ENCODE assay signal across 8 mouse cellular contexts in the genomic region with DNA sequence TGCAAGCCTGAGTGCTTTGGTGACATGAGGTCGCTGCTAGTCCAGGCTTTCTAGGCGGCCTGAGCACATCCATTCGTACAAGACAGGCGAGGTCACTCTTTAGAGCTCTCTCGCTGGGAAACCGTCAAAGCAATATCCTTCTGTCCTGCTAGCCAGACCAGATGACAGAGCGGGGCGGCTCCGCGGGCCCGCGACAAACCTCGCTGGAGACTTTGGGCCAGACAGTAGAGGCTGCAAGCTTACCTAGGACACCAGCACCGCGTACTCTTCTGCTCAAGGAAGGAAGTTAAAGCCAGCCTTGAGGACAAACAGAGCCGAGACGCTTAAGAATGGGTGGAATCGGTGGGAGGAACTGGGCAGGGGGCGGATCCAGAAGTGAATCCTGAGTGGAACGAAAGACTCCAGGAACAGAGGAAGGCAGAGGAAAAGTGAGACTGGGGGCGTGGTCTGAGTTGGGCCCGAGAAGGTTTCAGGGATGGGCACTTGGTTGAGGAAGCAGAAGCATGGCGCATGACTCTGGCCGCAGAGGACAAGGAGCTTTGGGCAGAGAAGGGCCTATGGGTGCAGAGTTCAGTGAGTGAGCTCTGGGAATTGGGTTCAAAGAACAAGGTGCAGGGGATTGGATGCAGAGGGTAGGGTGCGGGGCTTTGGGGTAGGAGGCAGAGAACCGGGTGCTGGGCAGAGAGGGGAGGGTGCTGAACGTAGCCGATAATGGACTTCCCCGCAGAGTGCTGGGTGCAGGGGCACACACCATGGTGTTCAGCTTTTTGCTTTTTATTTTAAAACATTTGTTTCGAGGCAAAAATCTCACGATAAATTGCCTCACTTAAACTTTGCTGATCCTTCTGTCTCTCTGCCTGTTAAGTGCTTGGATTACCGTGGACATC. TPM values are rescaled to one million over a fixed set of nuclear protein-coding genes. Genes with fewer than 3 reads are reported as not detected.
DNase-seq lines count a peak whose midpoint lies in the region; ATAC-seq lines count a peak whose summit lies in the region.

A gene (minus strand): TSS at position 300 of the 887 bp plus-strand sequence.

- H3K27me3 ChIP-seq in embryonic facial prominence, embryonic 13.5 days = peaks cover 32% of the 10 kb centered on the region
- peaks cover 28% of the 10 kb centered on the region for H3K27me3 ChIP-seq in heart, embryonic 13.5 days (replicated peaks)
- H3K27me3 ChIP-seq in kidney, embryonic 15.5 days = peaks cover 23% of the 10 kb centered on the region

- ATAC-seq in embryonic facial prominence, embryonic 13.5 days (ENCODE audit: insufficient number of reproducible peaks, insufficient read depth, low FRiP score, low TSS enrichment, low read depth) = peak; percentile 69; the same call in 1 of the 2 replicates
- ATAC-seq in heart, embryonic 13.5 days (ENCODE audit: extremely low read depth, insufficient number of reproducible peaks, low FRiP score, low TSS enrichment) = no peak
- peak; percentile 91 for ATAC-seq in kidney, embryonic 15.5 days (replicated peaks; ENCODE audit: low FRiP score)

- H3K9ac ChIP-seq in embryonic facial prominence, embryonic 13.5 days = peak within 1 kb of the TSS; percentile 67
- peak within 1 kb of the TSS; percentile 78 for H3K9ac ChIP-seq in heart, embryonic 13.5 days
- peak within 1 kb of the TSS; percentile 48 for H3K9ac ChIP-seq in kidney, embryonic 15.5 days

- 3% methylated on average over 32 of the region's 32 CpGs for WGBS in embryonic facial prominence, embryonic 13.5 days
- 2% methylated on average over 32 of the region's 32 CpGs for WGBS in heart, embryonic 13.5 days
- 2% methylated on average over 32 of the region's 32 CpGs for WGBS in kidney, embryonic 15.5 days

- DNase-seq in right cerebral cortex, postnatal 25 days = peak; percentile 6
- DNase-seq in right cerebral cortex, postnatal 14 days = no peak
- DNase-seq in lung, postnatal 10 days = peak; percentile 67
- DNase-seq in ovary, postnatal 14 days (ENCODE audit: low spot score) = peak; percentile 17
- no peak for DNase-seq in cerebellum, postnatal 4 days (ENCODE audit: low spot score in 2 of 2)

- H3K9me3 ChIP-seq in embryonic facial prominence, embryonic 13.5 days = no peaks in the 10 kb centered on the region
- no peaks in the 10 kb centered on the region for H3K9me3 ChIP-seq in heart, embryonic 13.5 days
- H3K9me3 ChIP-seq in kidney, embryonic 15.5 days (replicated peaks) = no peaks in the 10 kb centered on the region

- no peaks in the 10 kb centered on the region for H3K36me3 ChIP-seq in embryonic facial prominence, embryonic 13.5 days
- H3K36me3 ChIP-seq in heart, embryonic 13.5 days = no peaks in the 10 kb centered on the region
- H3K36me3 ChIP-seq in kidney, embryonic 15.5 days = no peaks in the 10 kb centered on the region

- peak within 1 kb of the TSS; percentile 76 for H3K4me2 ChIP-seq in embryonic facial prominence, embryonic 13.5 days
- peak within 1 kb of the TSS; percentile 93 for H3K4me2 ChIP-seq in heart, embryonic 13.5 days
- H3K4me2 ChIP-seq in kidney, embryonic 15.5 days = peak within 1 kb of the TSS; percentile 85

- H3K4me1 ChIP-seq in embryonic facial prominence, embryonic 13.5 days = peaks cover 11% of the 10 kb centered on the region
- peaks cover 8% of the 10 kb centered on the region for H3K4me1 ChIP-seq in heart, embryonic 13.5 days
- peaks cover 13% of the 10 kb centered on the region for H3K4me1 ChIP-seq in kidney, embryonic 15.5 days

- no peak within 1 kb of the TSS for H3K27ac ChIP-seq in embryonic facial prominence, embryonic 13.5 days
- H3K27ac ChIP-seq in heart, embryonic 13.5 days (replicated peaks) = no peak within 1 kb of the TSS
- no peak within 1 kb of the TSS for H3K27ac ChIP-seq in kidney, embryonic 15.5 days

- H3K4me3 ChIP-seq in embryonic facial prominence, embryonic 13.5 days = peak within 1 kb of the TSS; percentile 51
- peak within 1 kb of the TSS; percentile 61 for H3K4me3 ChIP-seq in heart, embryonic 13.5 days
- H3K4me3 ChIP-seq in kidney, embryonic 15.5 days (replicated peaks) = peak within 1 kb of the TSS; percentile 51

RNA-seq across cellular contexts. Expression of the gene that starts here (rescaled TPM):
- polyA plus RNA-seq in embryonic facial prominence, embryonic 13.5 days (2015; fragmentation: Nextera tagmentation; extraction: Ambion mirVana) = 1.00 and 1.7 TPM in 2 replicates
- 0.23 and 0.25 TPM in 2 replicates for polyA plus RNA-seq in heart, embryonic 13.5 days (2015; fragmentation: Nextera tagmentation; extraction: Ambion mirVana)
- polyA plus RNA-seq in kidney, embryonic 15.5 days (2015; fragmentation: Nextera tagmentation; extraction: Ambion mirVana) = 3.8 and 4.2 TPM in 2 replicates

Comparison
In these comparisons a context has a peak if more than half of its experiments do, and no peak if none do; other contexts are left out.
1. DNase-seq: peak in right cerebral cortex, postnatal 25 days (single experiment), lung, postnatal 10 days (single experiment) and ovary, postnatal 14 days (single experiment); none in right cerebral cortex, postnatal 14 days (single experiment) and cerebellum, postnatal 4 days (0 of 2).
2. Peak in every context shown above with its lines, with median percentiles within 50 percentile points of each other: H3K4me2 ChIP-seq, H3K4me3 ChIP-seq and H3K9ac ChIP-seq.